Mouse (Mus musculus): ENCODE data around the gene Npas3.
A peak's percentile ranks its signal among the peaks of the same experiment; 100 is the strongest.

The Npas3 gene

DNA sequence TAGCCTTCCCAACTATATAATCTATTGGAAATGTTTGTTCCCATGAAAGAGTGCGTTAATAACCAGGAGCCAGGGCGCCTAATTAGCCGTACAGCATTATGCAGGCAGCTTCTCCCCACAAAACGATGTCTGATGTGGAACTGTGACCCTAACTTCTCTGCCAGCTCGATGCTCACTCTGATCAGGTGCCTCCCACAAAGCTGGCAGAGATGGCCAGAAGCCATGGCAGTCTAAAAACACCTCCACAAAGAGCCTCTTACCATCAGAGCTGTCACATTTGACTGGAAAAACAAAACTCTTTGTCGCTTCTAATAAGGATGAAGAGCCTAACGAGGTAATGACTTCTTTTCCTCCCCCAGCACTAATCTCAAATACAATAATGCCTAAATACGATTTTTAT, 845.3 kb downstream of the Npas3 start:
- DNase-seq, result no peak

DNA sequence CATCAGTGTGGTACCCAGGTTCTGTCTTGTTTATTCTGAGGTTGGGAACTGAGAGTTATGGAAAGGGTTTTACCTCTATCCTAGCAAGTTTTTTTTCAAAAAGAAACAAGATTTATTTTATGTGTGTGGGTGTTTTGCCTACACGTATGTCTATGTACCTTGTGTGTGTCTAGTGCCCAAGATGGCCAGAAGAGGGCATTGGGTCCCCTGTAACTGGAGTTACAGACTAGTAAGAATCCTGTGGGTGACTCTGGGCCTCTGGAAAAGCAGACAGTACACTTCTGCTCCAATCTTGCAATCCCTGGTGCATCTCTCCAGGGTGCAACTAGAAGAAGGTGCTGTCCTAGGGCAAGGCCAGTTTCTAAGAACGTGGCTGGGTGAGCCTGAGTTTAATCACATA, 848.0 kb downstream of the Npas3 start:
- no peak for DNase-seq

DNA sequence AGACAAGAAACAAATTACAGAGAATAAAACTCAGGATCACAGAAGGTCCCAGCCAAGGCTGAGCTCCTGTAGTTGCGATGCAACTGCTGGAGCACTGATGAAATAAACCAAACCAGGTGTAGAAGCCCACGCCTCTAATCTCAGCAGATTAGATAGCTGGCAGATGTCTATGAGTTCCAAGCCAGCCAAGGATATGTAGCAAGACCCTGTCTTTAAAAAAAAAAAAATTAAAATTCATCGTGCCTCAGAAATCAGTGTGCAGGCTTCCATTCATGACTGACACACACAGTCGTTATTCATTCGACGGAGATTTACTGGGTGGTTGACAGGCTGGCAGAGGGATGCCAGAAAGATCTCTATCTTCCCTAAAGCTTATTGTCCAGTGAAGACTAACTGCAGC, 849.7 kb downstream of the Npas3 start:
- no peak for DNase-seq

DNA sequence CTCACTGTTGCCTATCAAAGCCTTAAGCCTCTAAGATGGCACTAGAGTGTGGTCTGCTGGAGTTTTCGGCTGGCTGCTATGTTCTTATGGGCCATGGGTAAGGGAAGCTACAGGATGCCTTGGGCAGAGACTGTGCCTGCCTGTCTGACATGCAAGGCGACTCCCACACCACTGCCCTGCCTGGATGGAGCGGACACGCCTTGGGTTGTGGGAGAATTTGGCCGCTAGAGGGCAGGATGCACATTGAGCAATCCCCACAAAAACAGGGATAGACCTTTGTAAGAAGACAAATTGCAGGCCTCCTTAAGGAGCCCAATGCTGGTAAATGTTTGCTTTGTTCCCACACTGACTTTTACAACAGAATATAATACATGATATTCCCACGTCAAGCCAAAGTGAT, 850.3 kb downstream of the Npas3 start:
- DNase-seq, result peak; percentile 68

DNA sequence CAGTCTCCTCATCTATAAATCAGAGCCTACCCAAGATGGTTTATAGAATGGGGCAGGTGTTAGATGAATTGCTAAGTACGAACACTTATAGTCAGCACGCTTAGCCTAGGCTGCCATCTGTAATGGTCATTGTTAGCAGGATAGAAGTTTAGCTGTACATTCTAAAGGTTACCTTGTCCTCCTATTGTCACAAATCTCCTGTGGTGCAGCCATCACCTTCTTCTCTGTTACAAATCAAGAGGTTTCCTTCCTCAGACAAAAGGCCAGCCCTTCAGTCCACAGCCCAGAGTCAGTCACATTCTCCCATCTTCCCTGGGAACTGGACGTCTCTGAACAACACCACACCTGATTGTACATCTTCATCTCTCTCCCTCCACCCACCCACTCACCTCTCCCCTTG, 851.0 kb downstream of the Npas3 start:
- no peak for DNase-seq

DNA sequence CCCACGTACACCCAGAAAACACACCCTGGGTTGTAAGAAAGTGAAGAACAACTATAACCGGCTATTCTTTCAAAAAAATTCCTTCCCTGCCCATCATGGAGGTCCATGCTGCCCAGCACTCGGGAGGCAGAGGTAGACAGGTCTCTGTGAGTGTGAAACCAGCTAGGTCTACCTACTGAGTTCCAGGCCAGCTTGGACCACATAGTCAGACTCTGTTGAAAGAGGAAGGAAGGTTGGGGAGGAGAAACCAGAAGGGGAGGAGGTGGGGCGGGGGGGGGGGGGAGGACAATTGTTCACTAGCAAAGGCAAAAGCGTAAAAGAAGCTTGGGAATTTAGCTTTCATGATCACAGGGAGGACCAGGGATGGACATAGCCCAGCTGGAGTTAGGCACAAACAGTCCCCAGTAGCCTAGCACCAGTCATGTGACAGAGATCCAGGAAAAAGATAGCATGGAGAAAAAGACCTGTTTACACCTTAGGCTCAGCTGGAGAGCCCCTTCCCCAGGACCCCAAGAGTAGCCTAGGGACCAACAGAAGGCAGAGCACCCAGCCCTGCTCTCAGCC, 852.9 kb downstream of the Npas3 start:
- DNase-seq, result no peak

DNA sequence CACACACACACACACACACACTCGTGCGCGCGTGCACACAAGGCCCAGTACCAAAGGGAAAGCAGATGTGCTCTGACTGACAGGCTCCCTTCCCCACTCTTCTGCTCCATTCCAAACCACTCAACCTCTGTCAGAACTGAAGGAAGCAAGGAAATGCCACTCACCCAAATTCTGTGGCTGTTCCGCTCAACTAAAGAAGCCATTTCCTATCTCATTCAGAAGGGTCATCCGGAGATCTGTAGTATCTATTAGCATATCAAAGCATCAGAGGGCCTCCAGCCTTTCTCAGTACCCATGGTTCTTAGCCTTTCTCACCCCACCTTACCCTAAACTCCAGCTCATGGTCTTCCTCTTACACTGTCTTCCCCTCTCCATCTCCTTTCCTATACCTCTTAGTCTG, 854.0 kb downstream of the Npas3 start:
- no peak for DNase-seq

DNA sequence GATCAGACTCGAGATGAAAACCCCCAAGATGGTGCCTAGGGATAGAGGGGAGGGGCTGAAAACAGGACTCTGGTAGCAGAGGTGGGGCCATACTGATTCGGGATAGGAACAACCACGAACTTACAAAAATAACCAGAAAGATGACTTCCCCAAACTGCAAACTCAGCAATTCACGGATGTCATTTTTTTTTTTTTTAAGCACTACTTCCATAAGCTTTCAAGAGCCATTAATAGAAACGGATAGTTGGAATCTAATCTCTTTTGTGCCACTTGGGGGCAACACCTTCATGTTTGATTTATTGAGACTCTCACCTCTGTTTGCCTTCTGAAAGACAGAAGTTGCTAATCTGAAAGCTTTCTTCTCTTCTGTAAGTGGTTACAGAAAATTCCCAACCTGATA, 857.1 kb downstream of the Npas3 start:
- DNase-seq, result no peak

DNA sequence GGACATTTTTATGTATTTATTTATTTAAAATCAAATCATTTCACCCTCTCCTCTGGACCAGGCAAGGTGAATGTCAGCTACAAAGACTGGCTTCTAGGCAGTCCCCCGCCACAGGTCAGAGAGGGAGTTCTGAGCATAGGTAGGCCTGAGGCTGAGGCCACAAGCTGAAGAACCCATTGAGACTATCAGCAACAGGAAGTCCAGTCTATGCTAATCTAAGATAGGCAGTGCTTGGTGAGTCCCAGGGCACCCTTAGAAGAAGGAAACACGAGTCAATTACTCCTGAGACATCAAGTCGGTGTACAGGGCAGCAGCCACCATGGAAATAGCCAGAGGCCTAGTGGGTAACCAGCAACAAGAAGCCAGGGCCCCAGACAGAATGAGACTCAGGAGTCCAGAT, 857.5 kb downstream of the Npas3 start:
- no peak for DNase-seq

DNA sequence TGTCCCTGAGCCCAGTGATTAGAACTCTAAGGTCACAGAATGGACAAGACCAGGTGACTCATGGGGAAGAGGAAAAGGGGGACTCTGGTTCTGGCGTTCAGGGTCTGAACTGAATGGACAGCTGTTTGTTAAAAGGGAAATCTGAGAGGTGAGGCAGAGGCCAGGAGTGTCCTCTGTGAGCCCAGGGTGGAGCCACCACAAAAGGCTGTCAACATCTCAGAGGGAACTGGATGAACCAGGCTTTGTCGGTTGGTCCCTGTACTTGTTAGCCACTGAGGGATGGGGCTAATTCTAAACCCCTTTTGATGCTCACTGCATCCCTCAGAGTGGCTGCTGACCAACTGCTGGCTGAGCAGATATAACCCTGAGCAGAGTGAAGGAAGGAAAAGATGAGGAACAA, 861.9 kb downstream of the Npas3 start:
- DNase-seq, result no peak

DNA sequence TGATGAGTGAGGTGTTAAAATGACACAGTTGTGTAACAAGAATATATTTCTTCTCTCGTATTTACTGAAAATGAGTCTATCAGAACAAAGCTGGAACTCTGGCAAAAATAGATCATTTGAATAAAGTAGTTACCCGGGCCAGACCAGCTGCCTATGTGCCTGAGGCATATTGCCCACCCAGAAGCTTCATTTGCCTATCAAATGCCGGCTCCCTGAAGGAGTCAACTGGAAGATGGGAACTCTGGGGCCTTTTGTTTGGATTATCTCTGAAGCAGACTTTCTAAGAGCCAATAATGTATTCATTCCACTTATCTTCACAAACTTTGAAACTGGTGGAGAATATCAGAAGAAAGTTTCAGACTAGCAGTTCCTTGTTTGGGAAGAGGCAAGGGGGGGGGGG, 862.5 kb downstream of the Npas3 start:
- no peak for DNase-seq

DNA sequence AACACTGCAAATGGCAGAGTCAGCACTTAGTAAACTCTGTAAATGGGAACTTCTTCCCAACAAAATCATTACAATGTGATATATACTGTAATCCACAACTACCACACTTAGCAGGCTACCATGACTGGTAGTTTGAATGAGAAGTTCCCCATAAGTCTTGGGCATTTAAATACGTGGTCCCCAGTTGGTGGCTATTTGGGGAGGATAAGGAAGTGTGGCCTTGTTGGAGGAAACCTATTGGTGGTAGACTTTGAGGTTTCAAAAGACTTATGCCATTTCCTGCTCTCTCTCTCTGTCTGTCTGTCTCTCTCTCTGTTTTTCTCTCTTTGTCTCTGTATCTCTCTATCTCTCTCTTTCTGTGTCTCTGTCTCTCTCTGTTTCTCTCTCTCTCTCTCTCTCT, 871.9 kb downstream of the Npas3 start:
- DNase-seq, result no peak

DNA sequence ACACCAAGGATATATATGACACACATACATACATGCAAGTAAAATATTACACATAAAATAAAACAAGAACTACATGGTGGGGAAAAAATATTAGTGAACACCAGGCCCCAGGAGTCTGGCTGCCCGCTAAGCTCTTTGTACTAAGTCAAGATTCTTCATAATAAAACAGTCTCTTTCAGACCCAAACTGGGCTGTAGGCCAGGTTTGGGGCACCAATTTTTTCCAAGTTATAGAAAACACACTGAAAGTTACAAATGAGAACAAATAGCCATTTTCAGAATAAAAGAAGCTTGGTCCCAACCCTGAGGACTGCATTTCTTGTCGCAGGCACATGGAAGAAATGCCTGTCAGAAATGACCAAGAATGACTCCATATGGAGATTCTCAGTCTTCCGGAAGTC, 872.8 kb downstream of the Npas3 start:
- DNase-seq, result no peak

All from thymus, postnatal 25 days (tissue).